Mouse (Mus musculus) kidney, adult 2 months (tissue): Measurements from ENCODE around the gene Lamp1. TPM values are rescaled to one million over a fixed set of nuclear protein-coding genes. Genes with fewer than 3 reads are reported as not detected.
A peak's percentile ranks its signal among the peaks of the same experiment; 100 is the strongest.

ENCODE experiments used
- DNase-seq: peaks from one replicate; pipeline ENCODE4 v3.0.0; 2021
- H3K27ac ChIP-seq: fragments of 200-500 bp; 2 replicates; pipeline ENCODE4 v1.5.1; 2012; ENCODE audit warnings: low read depth, low read length, control low read depth, inconsistent platforms; ENCODE audit not compliant: insufficient read depth
- H3K27me3 ChIP-seq: fragments of 200-500 bp; replicated peaks from 2 replicates; pipeline ENCODE4 v1.6.1; 2012; ENCODE audit warnings: mild to moderate bottlenecking, moderate library complexity, low read length, inconsistent platforms; ENCODE audit not compliant: control insufficient read depth, insufficient read depth
- H3K36me3 ChIP-seq: fragments of 200-500 bp; 2 replicates; pipeline ENCODE4 v1.6.1; 2012; ENCODE audit warnings: mild to moderate bottlenecking, moderate library complexity, low read length, inconsistent platforms; ENCODE audit not compliant: control insufficient read depth, insufficient read depth
- H3K4me1 ChIP-seq: fragments of 200-500 bp; 2 replicates; pipeline ENCODE4 v1.6.1; 2011; ENCODE audit warnings: low read length; ENCODE audit not compliant: control insufficient read depth, insufficient read depth
- H3K4me3 ChIP-seq: fragments of 200-500 bp; 2 replicates; pipeline ENCODE4 v1.5.1; 2011; ENCODE audit warnings: mild to moderate bottlenecking, low read depth, low read length, control low read depth; ENCODE audit not compliant: insufficient read depth
- CTCF ChIP-seq: fragments of 200-500 bp; conservative IDR thresholded peaks from 2 replicates; pipeline ENCODE4 v1.5.1; 2011; ENCODE audit warnings: low read depth, mild to moderate bottlenecking, control low read depth, low read length, moderate library complexity, mixed read lengths; ENCODE audit not compliant: insufficient read depth, insufficient read length
- POLR2A ChIP-seq: fragments of 200-500 bp; IDR thresholded peaks from one replicate; pipeline ENCODE4 v1.6.1; 2011; ENCODE audit warnings: low read depth, low read length, control low read depth
- WGBS: fragments of 180-500 bp; shearing (Covaris S2); methylation state at CpG from one replicate; pipeline ENCODE4 v1.1.7; 2018; 5-methylcytosine and 5-hydroxymethylcytosine counted together
- polyA plus RNA-seq: library from polyadenylated mRNA; depleted of rRNA; stranded (reverse); fragments of >200 nt; gene quantifications from 2 replicates; pipeline ENCODE4 v1.2.3, GENCODE M21; 2012; rRNA removed

Gene Lamp1
- polyA plus RNA-seq: 1,404 and 1,744 TPM in 2 replicates

GRCm38 (mm10) chr8:13158718-13159376 is at the start of gene Lamp1:
Gene Lamp1, plus strand, starts transcription at chr8:13159161.
- TF ChIP-seq POLR2A (peak; percentile 13), CTCF (no peak)
- H3K27me3 ChIP-seq: no peaks in the 10 kb centered on the region
- no peaks in the 10 kb centered on the region for H3K36me3 ChIP-seq
- peak; percentile 100 for DNase-seq
- H3K27ac ChIP-seq: peak within 1 kb of the TSS; percentile 96
- whole genome bisulfite sequencing: 1% methylated on average over 50 of the region's 50 CpGs
- peaks cover 30% of the 10 kb centered on the region for H3K4me1 ChIP-seq
- H3K4me3 ChIP-seq: peak within 1 kb of the TSS; percentile 93

- no peak for TF ChIP-seq POLR2A
- no peak for TF ChIP-seq CTCF
- Histone ChIP-seq H3K27ac (no peak overlapping the region), H3K36me3 (no peaks in the 10 kb centered on the region), H3K27me3 (no peaks in the 10 kb centered on the region), H3K4me1 (peaks cover 4% of the 10 kb centered on the region; the same call in 1 of the 2 replicates), H3K4me3 (no peak overlapping the region)
- WGBS: 42% methylated on average over 1 of the region's 1 CpGs
- no peak for DNase-seq
These were observed 49.5 kb upstream of the Lamp1 start for GRCm38 (mm10) chr8:13109416-13109960.

DNA sequence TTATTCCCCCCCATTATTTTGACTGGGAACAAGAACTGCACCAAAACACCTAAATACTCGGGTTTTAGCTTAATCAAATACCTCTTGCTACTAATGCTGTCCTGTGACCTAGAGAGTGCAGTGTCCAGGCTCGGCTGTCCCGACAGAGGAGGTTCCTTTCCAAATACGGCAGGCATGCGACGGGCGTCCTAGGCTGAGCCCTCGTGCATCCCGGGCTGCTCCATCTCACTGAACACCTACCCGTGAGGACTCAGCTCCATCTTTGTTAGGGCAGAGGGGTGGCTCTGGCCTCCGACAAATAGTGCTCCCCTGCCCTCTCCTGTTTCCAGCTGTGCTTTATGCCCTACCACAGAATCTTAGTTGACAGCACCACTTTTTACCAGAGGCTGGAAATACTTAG is 47.0 kb upstream of the Lamp1 start:
- H3K4me1 ChIP-seq: no peaks in the 10 kb centered on the region
- TF ChIP-seq POLR2A (no peak), CTCF (no peak)
- H3K27me3 ChIP-seq: no peaks in the 10 kb centered on the region
- DNase-seq: no peak
- no peaks in the 10 kb centered on the region for H3K36me3 ChIP-seq
- WGBS: 82% methylated on average over 11 of the region's 11 CpGs
- H3K4me3 ChIP-seq: no peak overlapping the region
- no peak overlapping the region for H3K27ac ChIP-seq

GRCm38 (mm10) chr8:13113232-13113631 is 45.7 kb upstream of the Lamp1 start:
- DNase-seq: no peak
- 81% methylated on average over 4 of the region's 4 CpGs for WGBS
- H3K36me3 ChIP-seq: no peaks in the 10 kb centered on the region
- no peak overlapping the region for H3K27ac ChIP-seq
- H3K4me3 ChIP-seq: no peak overlapping the region
- TF ChIP-seq CTCF (no peak), POLR2A (no peak)
- no peaks in the 10 kb centered on the region for H3K4me1 ChIP-seq
- H3K27me3 ChIP-seq: no peaks in the 10 kb centered on the region

GRCm38 (mm10) chr8:13117096-13117495 is 41.9 kb upstream of the Lamp1 start:
- Histone ChIP-seq H3K27me3 (no peaks in the 10 kb centered on the region), H3K4me1 (no peaks in the 10 kb centered on the region), H3K36me3 (no peaks in the 10 kb centered on the region), H3K27ac (no peak overlapping the region), H3K4me3 (no peak overlapping the region)
- WGBS: 93% methylated on average over 2 of the region's 2 CpGs
- TF ChIP-seq POLR2A: no peak
- TF ChIP-seq CTCF: no peak
- DNase-seq: no peak

GRCm38 (mm10) chr8:13118516-13118915 is 40.4 kb upstream of the Lamp1 start:
- H3K27ac ChIP-seq: no peak overlapping the region
- TF ChIP-seq CTCF (no peak), POLR2A (no peak)
- WGBS: 81% methylated on average over 3 of the region's 3 CpGs
- H3K36me3 ChIP-seq: no peaks in the 10 kb centered on the region
- DNase-seq: no peak
- no peaks in the 10 kb centered on the region for H3K27me3 ChIP-seq
- no peak overlapping the region for H3K4me3 ChIP-seq
- H3K4me1 ChIP-seq: no peaks in the 10 kb centered on the region

- WGBS: 90% methylated on average over 7 of the region's 7 CpGs
- H3K27ac ChIP-seq: no peak overlapping the region
- no peaks in the 10 kb centered on the region for H3K27me3 ChIP-seq
- DNase-seq: no peak
- H3K4me1 ChIP-seq: no peaks in the 10 kb centered on the region
- peaks cover 3% of the 10 kb centered on the region for H3K36me3 ChIP-seq
- no peak overlapping the region for H3K4me3 ChIP-seq
- TF ChIP-seq POLR2A (no peak), CTCF (no peak)
These were observed 37.9 kb upstream of the Lamp1 start for GRCm38 (mm10) chr8:13120882-13121665.
